Mouse (Mus musculus) kidney, adult 2 months (tissue): Measurements from ENCODE around the gene Pias4.

Source experiments
- CTCF ChIP-seq: fragments of 200-500 bp; conservative IDR thresholded peaks from 2 replicates; pipeline ENCODE4 v1.5.1; 2011; ENCODE audit warnings: low read depth, mild to moderate bottlenecking, control low read depth, low read length, moderate library complexity, mixed read lengths; ENCODE audit not compliant: insufficient read depth, insufficient read length
- POLR2A ChIP-seq: fragments of 200-500 bp; IDR thresholded peaks from one replicate; pipeline ENCODE4 v1.6.1; 2011; ENCODE audit warnings: low read depth, low read length, control low read depth

DNA sequence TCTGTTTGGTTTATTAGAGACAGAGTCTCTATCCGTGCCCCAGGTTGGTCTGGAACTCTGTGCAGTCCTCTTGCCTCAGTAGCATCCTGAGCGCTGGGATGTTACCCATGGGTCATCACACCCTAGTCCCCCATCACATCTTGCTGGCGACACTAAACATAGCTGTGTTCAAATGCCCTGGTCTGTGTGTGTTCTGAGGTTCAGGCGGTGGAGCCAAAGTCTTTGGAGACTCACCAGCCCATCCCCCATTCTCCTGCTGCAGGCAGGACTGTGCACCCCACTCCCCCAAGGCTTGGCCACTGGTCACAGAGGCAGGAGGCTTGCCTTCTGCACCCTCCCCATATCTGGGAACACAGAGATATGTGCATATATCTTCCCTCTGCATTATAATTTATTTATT is 36.4 kb upstream of the Pias4 start:
- TF ChIP-seq POLR2A: no peak
- no peak for TF ChIP-seq CTCF
